Mouse (Mus musculus) kidney, adult 2 months (tissue): ENCODE results near the gene Acsl4.

Experiments
- CTCF ChIP-seq: fragments of 200-500 bp; conservative IDR thresholded peaks from 2 replicates; pipeline ENCODE4 v1.5.1; 2011; ENCODE audit warnings: low read depth, mild to moderate bottlenecking, control low read depth, low read length, moderate library complexity, mixed read lengths; ENCODE audit not compliant: insufficient read depth, insufficient read length
- POLR2A ChIP-seq: fragments of 200-500 bp; IDR thresholded peaks from one replicate; pipeline ENCODE4 v1.6.1; 2011; ENCODE audit warnings: low read depth, low read length, control low read depth

DNA sequence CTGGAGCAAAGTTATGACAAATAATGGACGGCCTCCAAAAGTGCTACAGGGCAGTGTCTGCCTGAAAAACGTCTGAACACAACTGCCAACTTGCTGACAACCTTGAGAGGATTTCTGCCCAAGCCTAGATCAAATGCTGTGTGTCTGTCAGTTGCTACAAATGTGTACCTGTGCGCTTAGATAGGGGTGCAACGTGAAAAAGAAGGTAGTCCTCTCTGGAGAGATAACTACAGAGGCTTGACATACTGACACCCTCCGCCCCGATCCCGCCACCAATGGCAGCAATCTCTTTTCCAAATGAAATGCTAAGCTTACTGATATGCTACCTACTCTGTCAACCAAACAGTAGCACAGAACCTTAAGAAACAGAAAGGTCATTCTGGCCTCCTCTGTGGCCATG, 31.3 kb downstream of the Acsl4 start:
- TF ChIP-seq CTCF (no peak), POLR2A (no peak)
